Mouse (Mus musculus): ENCODE data around the gene Mrpl1. TPM values are rescaled to one million over a fixed set of nuclear protein-coding genes. Genes with fewer than 3 reads are reported as not detected.

Mrpl1 gene
- polyA plus RNA-seq, 1 experiment from 2014 or later, result 28.9 TPM

- H3K36me3 ChIP-seq, result peaks cover 4% of the 10 kb centered on the region; the same call in 1 of the 2 replicates
- no peaks in the 10 kb centered on the region for H3K27me3 ChIP-seq (replicated peaks)
- no peak overlapping the region for H3K27ac ChIP-seq
- WGBS, result 80% methylated on average over 3 of the region's 3 CpGs
- ATAC-seq, result no peak
- H3K4me3 ChIP-seq (replicated peaks), result no peak overlapping the region
- no peaks in the 10 kb centered on the region for H3K9me3 ChIP-seq
- peaks cover 12% of the 10 kb centered on the region; the same call in 1 of the 2 replicates for H3K4me1 ChIP-seq (replicated peaks)
- no peak overlapping the region for H3K4me2 ChIP-seq (replicated peaks)
- no peak overlapping the region for H3K9ac ChIP-seq
Measured at GRCm38 (mm10) chr5:96218648-96219047, 9.4 kb downstream of the Mrpl1 start.

GRCm38 (mm10) chr5:96219512-96219911 is 10.2 kb downstream of the Mrpl1 start:
- Histone ChIP-seq H3K9me3 (no peaks in the 10 kb centered on the region), H3K9ac (no peak overlapping the region), H3K4me3 (replicated peaks) (no peak overlapping the region), H3K4me1 (replicated peaks) (peaks cover 12% of the 10 kb centered on the region; the same call in 1 of the 2 replicates), H3K36me3 (no peaks in the 10 kb centered on the region), H3K27me3 (replicated peaks) (no peaks in the 10 kb centered on the region), H3K27ac (no peak overlapping the region), H3K4me2 (replicated peaks) (no peak overlapping the region)
- ATAC-seq, result no peak
- 60% methylated on average over 4 of the region's 4 CpGs for WGBS

DNA sequence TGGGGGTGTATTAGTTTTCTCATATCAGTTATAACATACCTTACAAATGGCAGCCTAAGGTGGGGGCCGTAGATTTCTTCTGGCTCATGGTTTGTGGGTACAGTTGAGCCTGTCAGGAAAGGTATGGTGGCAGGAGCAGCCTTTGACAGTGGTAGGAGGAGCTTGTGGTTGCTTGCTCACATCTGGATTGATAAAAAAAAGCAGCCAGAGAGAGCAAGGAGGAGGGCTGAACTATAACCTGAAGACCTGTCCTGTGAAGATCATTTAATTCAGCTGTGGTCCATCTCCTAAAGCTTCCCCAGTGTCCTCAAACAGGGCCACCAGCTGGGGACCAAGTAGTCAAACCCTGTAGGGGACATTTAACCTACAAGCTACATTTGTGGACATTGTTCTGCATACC is 12.0 kb downstream of the Mrpl1 start:
- no peak overlapping the region for H3K4me3 ChIP-seq (replicated peaks)
- no peak overlapping the region for H3K27ac ChIP-seq
- no peak overlapping the region for H3K4me2 ChIP-seq (replicated peaks)
- 85% methylated on average over 1 of the region's 1 CpGs for WGBS
- H3K4me1 ChIP-seq (replicated peaks), result peaks cover 12% of the 10 kb centered on the region; the same call in 1 of the 2 replicates
- no peak overlapping the region for H3K9ac ChIP-seq
- H3K27me3 ChIP-seq (replicated peaks), result no peaks in the 10 kb centered on the region
- no peak for ATAC-seq
- no peaks in the 10 kb centered on the region for H3K9me3 ChIP-seq
- no peaks in the 10 kb centered on the region for H3K36me3 ChIP-seq

DNA sequence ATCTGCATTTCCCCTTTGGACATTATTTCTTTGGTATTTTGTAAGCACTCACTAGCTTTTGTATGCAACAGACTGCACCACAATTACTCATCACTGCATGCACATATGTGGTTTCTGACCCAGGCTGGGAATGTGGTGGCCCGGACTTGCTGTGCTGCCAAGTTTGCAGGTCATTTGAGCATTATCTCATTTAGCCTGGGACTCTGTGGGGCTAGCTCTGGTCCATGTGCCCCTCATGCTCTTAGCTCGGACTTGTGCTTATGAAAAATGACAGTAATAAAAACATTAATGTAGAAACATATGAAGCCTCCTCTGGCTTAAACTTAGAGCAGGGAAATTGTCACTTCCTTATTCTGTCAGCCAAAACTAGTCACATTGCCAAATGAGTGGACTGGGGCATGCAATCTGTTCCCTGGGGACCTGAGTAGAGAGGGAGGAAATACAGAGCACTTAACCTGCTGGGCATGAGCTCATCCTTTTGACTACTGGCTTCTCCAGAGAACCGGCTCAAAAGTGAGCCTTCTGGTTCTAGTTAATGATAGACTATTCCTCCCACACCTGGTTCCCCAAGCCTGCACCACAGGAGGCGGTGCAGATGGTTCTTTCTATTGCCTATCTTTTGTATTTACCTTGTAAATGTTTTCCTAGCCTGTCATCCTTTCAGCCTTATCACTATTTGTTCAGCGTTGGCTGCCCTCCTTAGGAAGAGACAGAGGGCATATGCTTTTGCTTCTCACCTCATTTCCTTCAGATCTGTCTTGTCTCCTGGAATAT is 12.7 kb downstream of the Mrpl1 start:
- Histone ChIP-seq H3K9ac (no peak overlapping the region), H3K27me3 (replicated peaks) (no peaks in the 10 kb centered on the region), H3K27ac (peak overlapping the region; percentile 51), H3K36me3 (no peaks in the 10 kb centered on the region), H3K4me1 (replicated peaks) (peaks cover 12% of the 10 kb centered on the region; the same call in 1 of the 2 replicates), H3K4me3 (replicated peaks) (no peak overlapping the region), H3K4me2 (replicated peaks) (no peak overlapping the region; the same call in 1 of the 2 replicates), H3K9me3 (no peaks in the 10 kb centered on the region)
- WGBS, result 43% methylated on average over 5 of the region's 5 CpGs
- ATAC-seq, result peak; percentile 96

DNA sequence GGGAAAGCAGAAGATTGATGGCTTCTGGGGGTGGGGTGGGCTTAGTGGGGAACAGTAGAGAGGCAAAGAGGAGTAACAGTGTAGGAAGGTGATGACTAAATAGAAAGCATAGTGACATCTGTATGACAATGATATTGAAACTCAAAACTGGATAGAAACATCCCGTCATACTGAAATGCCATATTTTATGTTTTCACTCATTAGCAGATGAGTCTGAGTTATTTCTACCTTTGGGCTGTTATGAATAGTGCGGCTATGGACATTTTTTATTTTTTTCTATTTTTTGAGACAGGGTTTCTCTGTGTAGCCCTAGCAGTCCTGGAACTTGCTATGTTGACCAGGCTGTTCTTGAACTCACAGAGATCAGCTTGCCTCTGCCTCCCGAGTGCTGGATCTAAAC is 13.7 kb downstream of the Mrpl1 start:
- no peak for ATAC-seq
- Histone ChIP-seq H3K4me1 (replicated peaks) (peaks cover 12% of the 10 kb centered on the region; the same call in 1 of the 2 replicates), H3K27me3 (replicated peaks) (no peaks in the 10 kb centered on the region), H3K9me3 (no peaks in the 10 kb centered on the region), H3K9ac (no peak overlapping the region), H3K4me2 (replicated peaks) (no peak overlapping the region), H3K4me3 (replicated peaks) (no peak overlapping the region), H3K36me3 (no peaks in the 10 kb centered on the region), H3K27ac (no peak overlapping the region)
- WGBS, result 97% methylated on average over 3 of the region's 3 CpGs

DNA sequence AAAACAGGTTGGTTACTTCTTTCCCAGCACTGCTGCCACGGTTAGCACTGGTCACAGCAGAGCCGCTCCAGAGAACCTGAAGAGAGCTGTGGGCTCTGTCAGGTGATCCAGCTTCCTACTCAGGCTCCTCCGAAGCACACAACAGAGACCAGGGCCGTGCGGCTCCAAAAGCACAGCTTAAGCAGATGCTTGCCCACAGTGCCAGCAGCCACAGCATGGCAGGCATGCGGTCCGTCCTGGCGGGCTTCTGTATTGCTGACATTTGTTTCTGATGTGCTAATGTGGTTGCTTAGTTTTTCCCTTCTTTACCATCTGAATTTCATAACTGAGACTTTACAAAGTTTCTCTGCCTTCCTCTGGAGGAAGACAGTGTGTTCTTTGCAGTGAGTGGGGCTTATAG is 17.2 kb downstream of the Mrpl1 start:
- Histone ChIP-seq H3K4me3 (replicated peaks) (no peak overlapping the region), H3K4me2 (replicated peaks) (no peak overlapping the region), H3K9me3 (no peaks in the 10 kb centered on the region), H3K4me1 (replicated peaks) (peaks cover 5% of the 10 kb centered on the region; the same call in 1 of the 2 replicates), H3K36me3 (peaks cover 5% of the 10 kb centered on the region; the same call in 1 of the 2 replicates), H3K27ac (no peak overlapping the region), H3K27me3 (replicated peaks) (no peaks in the 10 kb centered on the region), H3K9ac (no peak overlapping the region)
- WGBS, result 94% methylated on average over 8 of the region's 8 CpGs
- ATAC-seq, result no peak

DNA sequence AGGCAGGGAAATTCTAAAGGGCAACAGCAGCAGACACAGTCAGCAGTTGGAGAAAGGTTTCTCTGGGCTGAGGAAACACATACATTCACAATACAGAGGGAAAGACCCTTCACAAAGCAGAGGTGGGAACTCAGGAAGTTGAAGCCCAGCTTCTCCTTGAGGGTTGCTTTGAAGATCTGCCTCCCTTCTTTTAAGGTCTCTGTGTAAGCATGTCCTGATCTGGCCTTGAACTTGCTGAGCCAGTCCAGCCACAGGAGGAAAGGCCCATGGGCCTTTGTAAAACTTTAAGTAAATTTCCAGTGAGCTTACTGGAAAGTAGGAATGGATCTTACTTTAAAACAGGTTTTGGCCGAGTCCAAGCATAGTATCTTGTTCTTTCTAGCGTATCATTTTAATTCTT is 19.7 kb downstream of the Mrpl1 start:
- H3K9me3 ChIP-seq, result no peaks in the 10 kb centered on the region
- 99% methylated on average over 2 of the region's 2 CpGs for WGBS
- H3K36me3 ChIP-seq, result peaks cover 5% of the 10 kb centered on the region; the same call in 1 of the 2 replicates
- no peak overlapping the region for H3K9ac ChIP-seq
- no peak overlapping the region for H3K27ac ChIP-seq
- H3K27me3 ChIP-seq (replicated peaks), result no peaks in the 10 kb centered on the region
- no peak overlapping the region for H3K4me2 ChIP-seq (replicated peaks)
- H3K4me1 ChIP-seq (replicated peaks), result no peaks in the 10 kb centered on the region
- no peak for ATAC-seq
- no peak overlapping the region for H3K4me3 ChIP-seq (replicated peaks)

- ATAC-seq, result no peak
- no peak overlapping the region for H3K4me3 ChIP-seq (replicated peaks)
- H3K27me3 ChIP-seq (replicated peaks), result no peaks in the 10 kb centered on the region
- H3K9ac ChIP-seq, result no peak overlapping the region
- H3K27ac ChIP-seq, result no peak overlapping the region
- no peaks in the 10 kb centered on the region for H3K4me1 ChIP-seq (replicated peaks)
- H3K9me3 ChIP-seq, result no peaks in the 10 kb centered on the region
- H3K36me3 ChIP-seq, result 0 out of 2 replicates have a peak, but pooled peaks cover 3% of the 10 kb centered on the region
- 87% methylated on average over 5 of the region's 5 CpGs for WGBS
- H3K4me2 ChIP-seq (replicated peaks), result no peak overlapping the region
Measured at GRCm38 (mm10) chr5:96238797-96239196, 29.5 kb downstream of the Mrpl1 start.

DNA sequence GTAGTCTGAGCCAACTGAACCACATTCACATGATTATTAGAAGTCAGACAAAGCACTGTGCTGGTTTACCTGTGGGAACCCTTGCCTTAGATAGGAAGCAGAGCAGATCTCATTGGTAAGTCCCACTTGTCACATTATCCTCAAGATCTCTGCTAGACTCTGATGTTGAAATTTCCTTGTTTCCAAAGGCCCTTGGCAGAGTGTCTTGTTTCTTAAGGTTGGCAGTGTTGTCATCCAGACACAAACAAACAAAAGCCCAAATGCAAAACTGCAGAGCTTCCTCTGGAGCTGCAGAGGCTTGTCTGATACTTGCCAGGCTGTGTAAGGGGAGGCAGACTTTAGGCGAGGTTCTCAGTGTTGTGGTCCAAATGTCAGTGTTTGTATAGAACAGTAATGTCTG is 31.6 kb downstream of the Mrpl1 start:
- no peak for ATAC-seq
- Histone ChIP-seq H3K36me3 (0 out of 2 replicates have a peak, but pooled peaks cover 3% of the 10 kb centered on the region), H3K4me1 (replicated peaks) (no peaks in the 10 kb centered on the region), H3K9ac (no peak overlapping the region), H3K27ac (no peak overlapping the region), H3K4me3 (replicated peaks) (no peak overlapping the region), H3K4me2 (replicated peaks) (no peak overlapping the region), H3K27me3 (replicated peaks) (no peaks in the 10 kb centered on the region), H3K9me3 (no peaks in the 10 kb centered on the region)
- WGBS, result 82% methylated on average over 1 of the region's 1 CpGs

- WGBS, result 74% methylated on average over 1 of the region's 1 CpGs
- ATAC-seq, result no peak
Measured at GRCm38 (mm10) chr5:96244511-96244910, 35.2 kb downstream of the Mrpl1 start.

DNA sequence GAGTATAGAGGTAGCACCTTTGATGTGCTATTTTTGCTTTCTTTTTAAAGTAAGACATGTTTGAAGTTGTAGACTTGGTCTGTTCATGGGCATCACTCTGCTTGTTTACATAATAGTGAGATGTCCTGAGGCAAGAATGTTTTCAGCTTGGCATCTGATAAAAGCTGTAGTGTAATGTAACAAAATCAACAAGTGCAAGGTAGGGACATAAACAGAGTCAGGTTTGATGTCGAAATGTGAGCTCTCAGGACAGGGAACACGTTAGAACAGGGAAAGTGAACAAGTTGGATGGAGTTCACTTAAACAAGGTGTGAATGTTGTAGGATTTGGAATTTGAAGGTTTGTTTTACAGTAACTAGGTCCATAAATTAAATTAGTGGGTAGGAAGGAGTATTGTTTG is 44.7 kb downstream of the Mrpl1 start:
- no peaks in the 10 kb centered on the region for H3K27me3 ChIP-seq (replicated peaks)
- H3K27ac ChIP-seq, result no peak overlapping the region
- no peaks in the 10 kb centered on the region for H3K4me1 ChIP-seq (replicated peaks)
- no peaks in the 10 kb centered on the region for H3K9me3 ChIP-seq
- WGBS, result 59% methylated on average over 2 of the region's 2 CpGs
- no peak for ATAC-seq
- H3K36me3 ChIP-seq, result no peaks in the 10 kb centered on the region
- H3K9ac ChIP-seq, result no peak overlapping the region
- no peak overlapping the region for H3K4me3 ChIP-seq (replicated peaks)
- no peak overlapping the region for H3K4me2 ChIP-seq (replicated peaks)

More at GRCm38 (mm10) chr5:96244511-96244910, 35.2 kb downstream of the Mrpl1 start:
- no peaks in the 10 kb centered on the region for H3K27me3 ChIP-seq (replicated peaks)
- H3K27ac ChIP-seq, result no peak overlapping the region
- H3K4me2 ChIP-seq (replicated peaks), result no peak overlapping the region
- H3K4me1 ChIP-seq (replicated peaks), result no peaks in the 10 kb centered on the region
- H3K9me3 ChIP-seq, result no peaks in the 10 kb centered on the region
- no peak overlapping the region for H3K4me3 ChIP-seq (replicated peaks)
- no peaks in the 10 kb centered on the region for H3K36me3 ChIP-seq
- H3K9ac ChIP-seq, result no peak overlapping the region

- ATAC-seq, result no peak
- Histone ChIP-seq H3K27me3 (replicated peaks) (no peaks in the 10 kb centered on the region), H3K9ac (no peak overlapping the region), H3K9me3 (no peaks in the 10 kb centered on the region), H3K27ac (no peak overlapping the region), H3K4me1 (replicated peaks) (no peaks in the 10 kb centered on the region), H3K4me2 (replicated peaks) (no peak overlapping the region), H3K4me3 (replicated peaks) (no peak overlapping the region), H3K36me3 (no peaks in the 10 kb centered on the region)
- 90% methylated on average over 3 of the region's 3 CpGs for WGBS
Measured at GRCm38 (mm10) chr5:96255166-96255565, 45.9 kb downstream of the Mrpl1 start.

DNA sequence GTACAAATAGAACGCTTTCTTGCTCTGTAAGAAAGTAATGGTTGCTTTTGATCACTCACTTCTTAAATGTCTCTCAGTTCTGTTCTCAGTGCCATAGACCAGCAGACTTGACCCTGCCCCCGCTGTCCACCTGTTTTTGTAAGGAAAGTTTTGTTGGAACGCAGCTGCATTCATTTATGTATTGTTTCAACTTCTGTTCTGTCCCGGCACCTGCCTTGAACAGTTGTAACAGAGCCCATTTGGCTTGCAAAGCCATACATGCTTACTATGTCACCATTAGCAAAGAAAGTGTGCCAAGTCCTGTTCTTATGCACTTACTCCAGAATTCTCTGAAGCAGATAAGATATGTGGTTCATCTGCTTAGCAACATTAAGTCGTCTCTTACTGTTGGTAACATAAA is 48.9 kb downstream of the Mrpl1 start:
- Histone ChIP-seq H3K9ac (no peak overlapping the region), H3K9me3 (no peaks in the 10 kb centered on the region), H3K4me1 (replicated peaks) (no peaks in the 10 kb centered on the region), H3K4me3 (replicated peaks) (no peak overlapping the region), H3K36me3 (0 out of 2 replicates have a peak, but pooled peaks cover 4% of the 10 kb centered on the region), H3K4me2 (replicated peaks) (no peak overlapping the region), H3K27me3 (replicated peaks) (no peaks in the 10 kb centered on the region), H3K27ac (no peak overlapping the region)
- WGBS, result 93% methylated on average over 5 of the region's 5 CpGs
- ATAC-seq, result no peak

Measured in intestine, embryonic 15.5 days (tissue).